Mouse (Mus musculus) forebrain, embryonic 11.5 days (tissue): ENCODE measurements around the gene Gpatch1. TPM values are rescaled to one million over a fixed set of nuclear protein-coding genes. Genes with fewer than 3 reads are reported as not detected.

Experiments used
- ATAC-seq: fragments of 200-750 bp; cut with Nextera tagmentation; replicated peaks from 2 replicates; pipeline ENCODE4 v1.8.0; 2017; ENCODE audit warnings: moderate TSS enrichment; ENCODE audit not compliant: low FRiP score
- DNase-seq: peaks from one replicate; pipeline ENCODE4 v3.0.0-alpha.2; 2017; ENCODE audit warnings: low spot score
- H3K27ac ChIP-seq: fragments of 300-500 bp; sonication (generic); 2 replicates; pipeline ENCODE4 v1.5.1; 2014; ENCODE audit warnings: low read depth, low read length
- H3K27me3 ChIP-seq: fragments of 300-500 bp; sonication (generic); 2 replicates; pipeline ENCODE4 v1.6.1; 2014; ENCODE audit warnings: mild to moderate bottlenecking, low read length, mixed read lengths; ENCODE audit not compliant: control insufficient read depth, insufficient read depth
- H3K36me3 ChIP-seq: fragments of 300-500 bp; sonication (generic); 2 replicates; pipeline ENCODE4 v1.6.1; 2014; ENCODE audit warnings: mild to moderate bottlenecking, low read length, moderate library complexity, mixed read lengths; ENCODE audit not compliant: control insufficient read depth, insufficient read depth
- H3K4me1 ChIP-seq: fragments of 300-500 bp; sonication (generic); replicated peaks from 2 replicates; pipeline ENCODE4 v1.6.1; 2014; ENCODE audit warnings: low read length, mixed read lengths; ENCODE audit not compliant: control insufficient read depth, insufficient read depth
- H3K4me2 ChIP-seq: fragments of 300-500 bp; sonication (generic); 2 replicates; pipeline ENCODE4 v1.6.1; 2014; ENCODE audit warnings: low read depth, mild to moderate bottlenecking, low read length, moderate library complexity, mixed read lengths; ENCODE audit not compliant: severe bottlenecking
- H3K4me3 ChIP-seq: fragments of 300-500 bp; sonication (generic); 2 replicates; pipeline ENCODE4 v1.5.1; 2014; ENCODE audit warnings: low read depth, low read length
- H3K9ac ChIP-seq: fragments of 300-500 bp; sonication (generic); 2 replicates; pipeline ENCODE4 v1.6.1; 2014; ENCODE audit warnings: low read length
- H3K9me3 ChIP-seq: fragments of 300-500 bp; sonication (generic); 2 replicates; pipeline ENCODE4 v1.6.1; 2016; ENCODE audit warnings: low read length, mixed read lengths; ENCODE audit not compliant: control insufficient read depth
- WGBS: fragments of 180-500 bp; shearing (Covaris S2); extraction: QIAGEN DNeasy Blood & Tissue Kit; methylation state at CpG from one replicate; pipeline ENCODE4 v1.1.7; 2014; 5-methylcytosine and 5-hydroxymethylcytosine counted together
- polyA plus RNA-seq: library from polyadenylated mRNA; unstranded; fragments of >200 nt; fragmentation: Nextera tagmentation; extraction: Ambion mirVana; gene quantifications from 2 replicates; pipeline ENCODE4 v1.2.1, GENCODE M21; 2014

Gene Gpatch1
- polyA plus RNA-seq, 1 experiment from 2014 or later, result 19.7 TPM

DNA sequence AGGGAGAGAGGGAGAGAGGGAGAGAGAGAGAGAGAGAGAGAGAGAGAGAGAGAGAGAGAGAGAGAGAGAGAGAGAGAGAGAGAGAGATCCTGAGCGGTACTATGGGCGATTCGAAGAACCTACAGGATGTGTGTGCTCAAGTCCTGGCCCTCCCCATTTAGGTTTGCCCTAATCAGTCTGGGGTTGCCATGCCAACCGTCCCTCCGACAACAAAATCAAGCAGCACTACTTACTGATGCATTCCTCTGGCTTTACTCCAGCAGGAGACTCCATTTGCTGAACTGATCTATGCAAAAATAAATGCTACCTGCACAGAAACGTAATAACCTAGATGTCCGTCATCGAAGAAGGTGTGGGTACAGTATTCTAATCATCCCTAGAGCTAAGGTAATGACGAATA, 82.9 kb downstream of the Gpatch1 start:
- Histone ChIP-seq H3K36me3 (no peaks in the 10 kb centered on the region), H3K4me1 (0 out of 2 replicates have a peak, but pooled peaks cover 2% of the 10 kb centered on the region), H3K27ac (peak overlapping the region; percentile 84), H3K9ac (peak overlapping the region; percentile 37; the same call in 1 of the 2 replicates), H3K9me3 (no peaks in the 10 kb centered on the region), H3K4me3 (peak overlapping the region; percentile 55), H3K4me2 (peak overlapping the region; percentile 58), H3K27me3 (no peaks in the 10 kb centered on the region)
- ATAC-seq, result peak; percentile 74
- whole genome bisulfite sequencing, result 15% methylated on average over 9 of the region's 9 CpGs
- DNase-seq, result peak; percentile 80

DNA sequence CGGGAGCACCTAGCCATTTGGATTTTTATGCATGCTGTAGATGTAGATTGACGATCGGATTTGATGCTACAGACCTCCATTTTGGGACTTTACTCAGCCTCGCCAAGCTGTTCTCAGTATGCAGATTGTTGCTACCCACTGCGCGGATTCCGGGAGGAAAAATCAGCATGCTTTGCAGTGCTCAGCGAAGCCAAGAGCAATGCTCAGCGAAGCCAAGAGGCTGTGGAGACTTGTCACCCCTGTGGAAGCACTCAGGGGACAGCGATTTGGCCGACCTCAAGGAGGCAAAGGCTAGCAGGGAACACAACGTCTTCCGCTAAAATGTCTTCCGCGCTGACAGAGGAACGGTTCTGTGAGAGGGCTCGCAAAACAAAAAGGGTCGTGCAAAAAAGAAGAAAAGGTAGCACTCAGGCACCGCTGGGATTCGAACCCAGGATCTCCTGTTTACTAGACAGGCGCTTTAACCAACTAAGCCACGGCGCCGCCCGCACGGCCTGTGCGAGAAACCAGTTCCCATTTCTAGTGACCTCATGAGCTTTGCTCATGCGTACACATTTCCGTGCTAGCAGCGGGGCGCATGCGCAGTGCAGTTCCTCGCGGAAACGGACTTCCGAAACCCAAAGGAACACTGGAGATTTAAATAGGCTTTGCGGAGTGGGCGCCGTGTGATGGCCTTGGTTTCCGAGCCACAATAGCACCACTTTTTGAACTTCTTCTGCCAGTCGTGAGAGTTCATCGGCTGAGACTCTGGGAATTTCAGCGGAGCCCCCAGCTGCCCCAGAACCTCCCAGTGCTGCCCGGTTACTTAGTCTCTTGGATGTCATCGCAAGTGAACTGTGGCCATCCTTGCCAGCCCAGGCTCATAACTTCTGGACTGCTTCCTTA, 83.6 kb downstream of the Gpatch1 start:
- ATAC-seq (peak; percentile 94), DNase-seq (peak; percentile 99)
- Histone ChIP-seq H3K4me2 (peak overlapping the region; percentile 58), H3K4me3 (peak overlapping the region; percentile 55), H3K9me3 (no peaks in the 10 kb centered on the region), H3K9ac (peak overlapping the region; percentile 66), H3K27me3 (no peaks in the 10 kb centered on the region), H3K4me1 (0 out of 2 replicates have a peak, but pooled peaks cover 2% of the 10 kb centered on the region), H3K27ac (peak overlapping the region; percentile 84), H3K36me3 (no peaks in the 10 kb centered on the region)
- under 1% methylated on average over 45 of the region's 45 CpGs for WGBS

DNA sequence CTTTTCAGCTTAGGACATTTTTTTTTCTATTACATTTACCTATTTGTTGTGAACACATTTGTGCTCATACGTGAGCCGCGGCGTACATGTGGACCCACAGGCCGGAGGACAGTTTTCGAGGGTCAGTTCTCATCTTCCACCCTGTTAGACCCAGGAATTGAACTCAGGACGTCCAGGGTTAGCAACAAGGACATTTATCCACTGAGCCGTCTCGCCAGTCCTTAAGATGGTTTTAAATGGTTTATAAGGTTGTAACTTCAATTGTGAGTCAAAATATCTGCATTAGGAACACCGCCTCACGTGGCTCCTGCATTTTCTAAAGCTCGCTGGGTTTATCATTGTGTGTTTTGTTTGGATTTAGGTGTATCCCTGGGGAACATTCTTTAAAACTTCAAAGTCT, 84.4 kb downstream of the Gpatch1 start:
- Histone ChIP-seq H3K4me2 (peak overlapping the region; percentile 47), H3K4me1 (0 out of 2 replicates have a peak, but pooled peaks cover 2% of the 10 kb centered on the region), H3K9ac (peak overlapping the region; percentile 66), H3K9me3 (no peaks in the 10 kb centered on the region), H3K4me3 (peak overlapping the region; percentile 55), H3K36me3 (no peaks in the 10 kb centered on the region), H3K27ac (peak overlapping the region; percentile 76; the same call in 1 of the 2 replicates), H3K27me3 (no peaks in the 10 kb centered on the region)
- ATAC-seq (no peak), DNase-seq (no peak)
- 49% methylated on average over 12 of the region's 12 CpGs for WGBS

DNA sequence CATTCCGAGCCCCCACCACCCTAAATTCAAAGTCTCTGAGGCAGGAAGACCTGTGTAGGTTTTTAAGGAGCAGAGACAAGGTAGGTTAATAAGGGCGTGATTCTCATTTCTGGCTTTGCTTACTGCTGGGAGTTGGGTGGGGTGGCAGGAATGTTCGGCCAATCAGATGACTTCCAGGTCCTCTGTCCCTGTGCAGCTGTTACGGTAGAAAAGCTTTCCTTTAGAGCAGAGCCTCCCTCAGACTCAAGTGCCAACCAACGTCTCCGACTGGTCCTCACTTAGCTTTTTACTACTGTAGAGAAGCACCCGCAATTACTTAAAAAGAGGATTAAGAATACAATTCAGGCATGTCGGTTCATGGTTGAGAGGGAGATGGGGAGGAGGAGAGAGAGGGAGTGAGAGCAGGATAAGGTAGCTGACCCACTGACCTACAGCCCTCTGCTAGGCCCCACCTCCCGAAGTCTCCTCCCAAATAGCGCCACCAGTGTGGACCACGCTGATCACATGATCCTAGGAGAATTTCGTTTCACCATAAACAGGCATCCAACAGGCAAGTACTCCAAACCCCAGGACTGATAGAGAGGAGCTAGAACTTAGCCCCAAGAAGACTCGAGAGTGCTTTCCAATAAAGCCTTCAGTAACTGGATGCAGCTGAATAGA, 85.3 kb downstream of the Gpatch1 start:
- Histone ChIP-seq H3K4me1 (0 out of 2 replicates have a peak, but pooled peaks cover 2% of the 10 kb centered on the region), H3K4me3 (no peak overlapping the region), H3K4me2 (no peak overlapping the region), H3K9ac (no peak overlapping the region), H3K27ac (no peak overlapping the region), H3K9me3 (no peaks in the 10 kb centered on the region), H3K36me3 (no peaks in the 10 kb centered on the region), H3K27me3 (no peaks in the 10 kb centered on the region)
- DNase-seq, result no peak
- ATAC-seq, result no peak
- 29% methylated on average over 13 of the region's 13 CpGs for WGBS

DNA sequence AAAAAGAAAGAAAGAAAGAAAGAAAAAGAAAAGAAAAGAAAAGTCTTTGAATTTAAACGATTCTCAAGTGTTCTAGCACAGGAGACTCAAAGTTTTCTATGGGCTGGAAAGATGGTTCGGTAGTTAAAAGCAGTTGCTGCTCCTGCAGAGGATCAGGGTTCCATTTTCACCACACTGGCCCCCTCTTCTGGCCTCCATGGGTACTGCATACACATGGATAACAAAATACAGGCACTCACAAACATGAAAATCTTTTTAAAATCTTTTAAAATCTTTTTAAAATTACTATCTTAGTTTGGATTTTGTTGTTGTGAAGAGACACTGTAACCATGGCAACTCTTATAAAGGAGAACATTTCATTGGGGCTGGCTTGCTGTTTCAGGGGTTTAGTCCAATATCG, 87.9 kb downstream of the Gpatch1 start:
- no peak overlapping the region for H3K4me3 ChIP-seq
- no peak overlapping the region for H3K4me2 ChIP-seq
- no peak overlapping the region for H3K27ac ChIP-seq
- H3K27me3 ChIP-seq, result no peaks in the 10 kb centered on the region
- 72% methylated on average over 3 of the region's 3 CpGs for WGBS
- peak; percentile 70 for DNase-seq
- H3K9me3 ChIP-seq, result no peaks in the 10 kb centered on the region
- H3K36me3 ChIP-seq, result no peaks in the 10 kb centered on the region
- H3K9ac ChIP-seq, result no peak overlapping the region
- H3K4me1 ChIP-seq, result no peaks in the 10 kb centered on the region
- ATAC-seq, result no peak

Other genes starting within 250 kb of the Gpatch1 start
- gene Cebpa, start 199.1 kb downstream of the Gpatch1 start, polyA plus RNA-seq, result 0.63 and 0.73 TPM in 2 replicates
- gene Slc7a10, start 132.1 kb downstream of the Gpatch1 start, polyA plus RNA-seq, result 0.67 and 1.0 TPM in 2 replicates
- 18.6 and 19.1 TPM in 2 replicates for gene Lrp3, start 102.9 kb downstream of the Gpatch1 start, polyA plus RNA-seq
- gene Rhpn2, start 15.7 kb upstream of the Gpatch1 start, polyA plus RNA-seq, result 1.6 and 2.9 TPM in 2 replicates
- 26.4 and 27.2 TPM in 2 replicates for gene Faap24, start 78.4 kb upstream of the Gpatch1 start, polyA plus RNA-seq
- 58.2 and 61.7 TPM in 2 replicates for gene Cep89, start 78.6 kb upstream of the Gpatch1 start, polyA plus RNA-seq
- 0.24 TPM in 1 of 2 replicates, not detected in the other for gene Slc7a9, start 130.4 kb upstream of the Gpatch1 start, polyA plus RNA-seq
- gene Tdrd12, start 219.3 kb upstream of the Gpatch1 start, polyA plus RNA-seq, result not detected in 2 replicates
- 43.3 and 45.7 TPM in 2 replicates for gene Nudt19, start 237.9 kb upstream of the Gpatch1 start, polyA plus RNA-seq